Mouse (Mus musculus) testis, postnatal 14 days (tissue): Measurements from ENCODE around the gene Kif13a.
A peak's percentile ranks its signal among the peaks of the same experiment; 100 is the strongest.

Experiments used
- DNase-seq: peaks from one replicate; pipeline ENCODE4 v3.0.0; 2021; ENCODE audit warnings: low spot score

The Kif13a gene

DNA sequence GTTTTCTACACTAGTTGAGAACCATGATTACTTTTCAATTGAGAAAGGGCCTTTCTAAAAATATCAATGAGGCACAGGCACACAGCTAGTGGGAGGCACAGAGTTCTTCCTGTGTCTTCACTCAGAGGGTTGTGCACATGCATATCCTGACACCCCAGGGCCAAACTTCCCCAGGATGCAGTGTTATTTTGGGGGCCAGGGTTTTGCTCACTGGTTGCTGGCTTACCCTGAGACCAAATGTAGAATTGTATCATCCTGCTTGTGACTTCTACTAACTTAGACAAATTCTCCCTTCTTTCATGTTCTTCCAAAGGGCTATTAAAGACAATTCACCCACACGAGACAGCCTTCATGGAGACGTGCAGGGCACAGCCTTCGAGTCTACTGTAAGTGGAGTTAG is 45.7 kb downstream of the Kif13a start:
- no peak for DNase-seq

DNA sequence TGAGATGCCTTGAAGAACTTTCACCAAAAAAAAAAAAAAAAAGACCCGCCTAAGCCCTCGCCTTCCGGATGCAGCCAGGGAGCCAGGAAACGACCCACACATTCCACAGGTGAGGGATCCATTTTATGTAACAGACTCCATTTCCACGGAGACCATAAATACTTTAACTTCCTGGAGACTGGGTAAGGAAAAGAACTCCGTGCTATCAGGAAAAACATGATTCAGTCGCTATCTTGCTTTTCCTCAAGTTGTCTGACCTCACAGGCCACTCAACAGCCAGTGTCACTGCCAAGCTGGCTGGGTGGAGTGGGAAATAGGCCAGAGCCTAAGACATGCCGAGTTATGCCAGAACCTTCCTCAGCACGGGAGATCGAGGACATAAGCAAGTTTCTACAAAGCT is 46.3 kb downstream of the Kif13a start:
- DNase-seq: no peak

DNA sequence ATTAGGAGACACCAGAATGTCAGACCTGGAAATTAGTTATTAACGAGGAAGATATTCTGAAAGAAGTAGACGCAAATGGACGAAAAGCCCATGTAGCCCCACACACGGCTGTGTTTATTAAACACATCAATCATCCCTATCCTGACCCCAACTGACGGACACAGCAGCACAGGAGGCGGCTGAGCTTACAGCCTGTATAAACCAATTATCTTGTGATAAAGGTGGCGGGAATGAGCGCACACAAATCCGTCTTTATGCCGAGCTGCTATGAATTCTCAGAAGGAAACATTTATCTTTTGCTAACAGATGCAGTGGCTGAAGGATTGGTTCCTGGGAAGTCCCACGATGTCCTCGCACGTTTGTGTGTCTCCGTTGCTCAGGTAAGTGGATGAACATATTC is 48.9 kb downstream of the Kif13a start:
- no peak for DNase-seq

DNA sequence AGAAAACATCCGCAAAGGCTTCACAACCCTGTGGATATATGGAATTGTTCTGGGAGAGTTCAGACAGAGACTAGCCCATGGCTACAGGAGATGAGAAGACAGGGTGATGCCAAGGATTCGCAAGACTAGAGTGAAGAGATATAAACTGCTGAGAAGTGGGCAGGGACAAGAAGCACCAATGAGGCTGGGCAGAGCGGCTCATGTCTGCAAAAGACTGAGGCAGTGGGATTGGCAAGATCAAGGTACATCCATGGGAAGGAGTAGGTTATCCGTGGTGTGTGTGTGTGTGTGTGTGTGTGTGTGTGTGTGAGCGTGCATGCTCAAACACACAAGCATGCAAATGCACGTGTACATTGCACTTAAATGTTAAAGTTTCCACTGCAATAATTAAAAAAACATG is 49.4 kb downstream of the Kif13a start:
- no peak for DNase-seq

DNA sequence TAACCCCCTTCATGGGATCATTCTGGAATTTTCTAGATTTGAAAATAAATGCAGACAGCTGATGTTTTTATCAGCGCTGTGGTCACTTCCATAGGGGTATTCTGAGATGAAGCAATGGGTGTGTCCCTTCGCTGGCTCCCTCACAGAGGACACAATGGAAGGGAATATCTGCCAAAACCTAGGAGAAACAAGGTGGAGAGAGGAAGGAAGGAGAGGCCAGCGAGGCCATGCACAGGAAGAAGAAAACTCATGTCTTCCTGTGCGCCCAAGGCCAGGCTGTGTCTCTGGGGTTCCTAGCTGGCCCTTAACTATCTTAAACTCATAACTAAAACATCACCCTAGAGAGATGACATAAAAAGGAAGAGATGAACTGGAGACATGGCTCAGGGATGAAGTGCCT is 52.6 kb downstream of the Kif13a start:
- DNase-seq: no peak

DNA sequence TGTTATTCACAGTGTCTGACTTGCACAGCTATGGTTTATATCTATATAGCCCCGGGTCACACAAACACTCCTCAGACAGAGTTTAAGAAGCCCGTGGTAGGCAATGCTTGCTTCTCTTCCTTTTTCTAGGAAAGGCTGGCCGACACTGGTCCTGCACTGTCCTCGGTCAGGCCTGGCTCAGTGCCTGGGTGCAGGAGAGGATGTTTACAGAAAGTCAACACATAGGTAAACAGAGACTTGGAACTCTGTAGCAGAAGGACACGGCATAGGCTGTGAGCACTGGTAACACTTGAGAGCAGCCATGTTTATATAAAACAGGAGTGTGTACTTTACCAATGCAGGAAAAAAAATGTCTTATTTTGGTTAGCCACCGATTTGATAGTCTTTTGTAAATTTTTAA is 54.3 kb downstream of the Kif13a start:
- DNase-seq: no peak

DNA sequence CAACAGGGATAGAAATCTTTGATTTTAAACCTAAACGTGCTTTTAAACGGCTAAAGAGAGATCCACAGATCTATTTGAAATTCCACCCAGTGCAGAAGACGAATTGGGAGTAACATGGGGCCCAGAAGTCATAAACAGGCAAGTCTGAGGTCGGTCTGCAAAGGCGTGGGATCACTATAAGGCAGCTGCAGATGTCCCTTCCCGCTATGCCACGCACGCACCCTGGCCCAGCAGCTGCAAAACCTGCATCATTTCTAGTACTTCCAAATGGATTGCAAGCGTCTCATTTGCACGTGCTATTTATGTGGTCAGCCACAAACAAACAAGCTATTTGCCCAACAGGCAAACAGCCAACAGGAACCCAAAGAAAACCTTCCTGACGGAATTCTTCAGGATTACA is 56.9 kb downstream of the Kif13a start:
- DNase-seq: no peak

DNA sequence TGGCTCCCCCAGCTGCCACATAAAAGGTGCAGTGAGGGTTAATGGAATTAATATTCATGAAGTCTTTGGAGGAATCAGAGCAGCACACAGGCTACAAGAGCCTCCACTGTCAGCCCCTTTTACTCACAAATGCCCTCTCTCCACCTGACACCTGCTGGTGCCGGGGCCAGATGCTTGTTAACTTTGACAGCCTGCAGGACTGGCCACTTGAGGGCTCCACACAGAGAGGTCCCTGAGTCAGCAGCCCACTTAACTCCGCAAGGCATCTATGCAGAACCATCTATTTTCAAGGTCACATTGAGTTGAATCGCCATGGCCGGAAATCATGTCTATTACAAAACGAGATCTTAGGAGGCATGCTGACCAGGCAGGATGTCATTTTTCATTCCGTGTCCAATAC is 57.5 kb downstream of the Kif13a start:
- no peak for DNase-seq

DNA sequence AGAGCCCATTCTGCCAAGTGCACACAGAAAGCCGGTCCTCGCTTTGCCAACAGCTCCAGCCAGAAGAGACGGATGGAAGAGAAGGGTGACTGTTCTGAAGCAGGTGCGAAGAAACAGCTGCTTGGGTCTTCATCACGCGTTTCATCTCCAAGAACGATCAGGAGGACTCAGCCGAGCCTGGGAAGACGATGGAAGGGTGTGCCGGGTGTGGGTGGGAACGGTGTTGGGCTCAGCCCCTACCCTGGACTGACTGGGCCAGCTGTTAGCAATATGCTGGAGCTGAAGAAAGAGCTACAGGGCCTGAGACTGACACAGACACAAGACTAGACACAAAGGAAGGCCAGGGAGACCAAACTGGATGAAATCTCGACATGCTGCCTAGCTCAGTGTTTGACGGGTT is 60.2 kb downstream of the Kif13a start:
- DNase-seq: no peak

DNA sequence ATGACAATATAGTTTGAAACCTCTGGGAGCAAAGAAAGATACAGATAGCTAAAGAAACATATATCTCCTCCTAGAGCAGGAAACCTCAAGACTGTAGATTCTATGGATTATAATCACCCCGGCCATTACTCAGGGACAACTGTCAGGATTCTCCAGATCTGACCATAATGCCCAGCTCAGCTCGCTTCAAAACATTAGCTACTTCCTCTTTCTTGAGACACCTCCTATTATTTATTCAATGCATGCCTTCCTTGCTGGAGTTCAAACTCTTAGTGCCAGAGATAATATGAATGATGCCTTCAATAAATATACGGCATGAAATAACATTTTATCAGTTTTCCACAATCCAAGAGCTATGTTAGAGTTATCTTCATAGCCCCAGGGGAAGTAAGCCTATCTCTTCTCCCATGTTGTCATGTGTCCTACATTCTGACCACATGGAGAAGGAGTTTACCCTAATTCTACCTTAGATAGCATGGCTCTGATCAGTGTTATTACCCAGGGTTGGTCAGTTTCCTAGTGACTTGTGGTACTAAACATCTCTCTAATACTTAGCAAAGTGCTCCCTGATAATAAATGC is 66.4 kb downstream of the Kif13a start:
- DNase-seq: no peak

DNA sequence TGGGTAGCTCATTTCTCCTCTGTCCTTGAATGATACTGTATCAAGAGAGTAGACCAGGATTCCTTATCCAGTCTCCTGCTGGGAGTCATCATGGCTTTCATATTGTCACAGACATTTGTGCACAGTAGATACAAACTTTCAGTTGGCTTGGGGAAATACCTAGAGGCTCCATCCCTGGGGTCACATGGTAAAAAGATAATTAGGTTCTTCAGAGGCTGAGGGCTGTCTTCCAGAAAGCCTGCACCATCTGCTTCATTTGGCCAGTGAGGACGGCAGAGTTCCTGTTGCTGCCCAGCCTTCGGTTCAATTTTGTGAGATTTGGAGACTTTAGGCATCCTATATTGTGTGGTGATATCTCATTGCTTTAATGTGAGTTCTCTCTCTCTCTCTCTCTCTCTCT is 69.8 kb downstream of the Kif13a start:
- peak; percentile 42 for DNase-seq

DNA sequence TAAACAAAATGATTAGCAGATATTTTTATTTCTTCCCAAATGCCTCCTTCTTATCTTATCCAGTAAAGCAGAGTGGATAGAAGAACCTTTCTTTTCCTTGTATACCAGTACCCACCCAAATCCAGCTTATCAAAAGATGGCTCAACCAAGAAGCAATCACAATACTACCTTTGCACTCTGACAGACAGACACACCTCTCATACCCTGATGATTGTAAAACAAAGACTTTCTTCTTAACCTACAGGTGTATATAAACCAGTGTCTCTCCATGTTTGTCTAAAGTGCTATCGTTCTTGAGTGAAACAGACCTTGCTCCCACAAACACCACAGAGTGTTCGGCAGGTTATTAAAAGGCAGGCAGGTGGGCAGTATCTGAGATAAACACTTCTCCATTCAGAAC is 70.5 kb downstream of the Kif13a start:
- no peak for DNase-seq

DNA sequence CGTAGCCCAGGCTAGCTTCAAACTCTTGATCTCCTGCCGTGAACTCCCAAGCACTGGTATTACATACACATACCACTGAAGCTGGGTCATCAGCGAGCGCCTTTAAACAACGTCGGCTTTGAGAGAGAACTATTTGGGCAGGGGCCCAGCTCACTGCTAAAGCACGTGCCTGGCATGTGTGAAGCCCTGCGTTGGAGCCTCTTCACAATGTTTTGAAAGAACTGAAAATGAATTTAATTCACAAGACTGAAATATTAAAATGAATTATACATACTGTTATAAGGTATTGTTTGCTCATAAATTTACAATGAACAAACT is 70.9 kb downstream of the Kif13a start:
- no peak for DNase-seq

DNA sequence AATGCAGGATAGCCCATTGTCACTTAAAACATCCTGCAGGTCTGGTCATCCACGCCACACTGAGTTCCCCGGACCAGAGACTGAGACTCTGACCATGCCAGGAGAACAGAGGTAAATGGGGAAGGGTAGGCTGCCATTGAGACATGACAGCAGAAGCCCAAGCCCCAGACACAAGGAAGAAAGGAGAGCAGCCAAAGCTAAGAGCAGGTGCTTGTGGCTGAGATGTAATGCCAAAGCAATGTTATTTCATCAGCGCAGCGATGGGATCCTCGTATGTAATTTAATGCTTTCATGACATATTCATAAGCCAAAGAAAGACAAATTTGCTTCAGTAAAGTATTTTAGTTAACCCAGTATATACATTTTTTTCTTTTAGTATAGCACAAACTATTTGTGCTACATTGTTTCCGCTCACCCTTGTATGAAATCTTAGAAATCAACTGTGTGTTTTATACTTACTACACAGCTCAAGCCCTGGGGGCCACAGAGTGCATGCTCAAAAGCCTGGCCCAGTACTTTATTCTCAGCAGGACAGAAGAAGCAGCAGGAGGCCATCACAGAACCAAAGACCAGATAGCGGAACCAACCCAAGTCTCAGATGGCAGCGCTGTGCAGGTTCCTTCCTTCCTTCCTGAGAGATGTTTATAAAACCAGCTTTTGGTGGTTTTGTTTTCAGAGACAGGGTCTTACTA is 71.4 kb downstream of the Kif13a start:
- no peak for DNase-seq

DNA sequence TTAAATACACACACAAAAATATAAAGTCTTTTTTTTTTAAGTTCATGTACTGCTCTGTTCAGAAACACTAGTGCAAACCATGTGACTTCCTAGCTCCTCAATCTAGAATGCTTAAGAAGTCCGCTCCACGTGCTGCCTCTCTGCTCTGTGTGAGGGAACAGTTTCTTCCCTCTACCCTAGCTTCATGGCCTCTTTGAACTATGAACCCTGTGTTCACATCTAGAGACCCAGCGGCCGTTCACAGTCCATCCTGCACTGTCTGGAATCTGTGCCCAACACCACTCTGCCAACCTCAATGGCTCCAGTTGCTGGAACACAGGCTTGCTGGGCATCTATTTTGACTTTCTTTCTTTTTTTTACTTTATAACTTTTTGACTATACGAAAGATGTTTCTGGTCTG is 75.2 kb downstream of the Kif13a start:
- DNase-seq: no peak

DNA sequence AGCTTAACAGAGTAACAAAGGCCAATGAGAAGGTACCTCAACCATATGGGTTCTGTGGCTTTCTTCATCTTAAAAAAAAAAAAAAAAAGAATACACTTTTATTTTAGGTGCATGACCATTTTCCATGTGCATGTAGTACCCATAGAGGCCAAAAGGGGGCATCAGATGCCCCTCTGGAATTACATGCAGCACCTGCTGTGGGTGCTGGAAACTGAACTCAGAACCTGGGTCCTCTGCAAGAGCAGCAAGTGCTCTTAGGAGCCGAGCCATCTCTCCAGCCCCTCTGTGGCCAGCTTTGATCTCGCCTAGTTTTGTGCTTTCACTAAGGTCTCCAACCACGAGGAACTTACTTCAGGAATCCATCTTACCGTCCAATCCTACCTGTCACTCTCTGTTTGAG is 77.2 kb downstream of the Kif13a start:
- DNase-seq: no peak

DNA sequence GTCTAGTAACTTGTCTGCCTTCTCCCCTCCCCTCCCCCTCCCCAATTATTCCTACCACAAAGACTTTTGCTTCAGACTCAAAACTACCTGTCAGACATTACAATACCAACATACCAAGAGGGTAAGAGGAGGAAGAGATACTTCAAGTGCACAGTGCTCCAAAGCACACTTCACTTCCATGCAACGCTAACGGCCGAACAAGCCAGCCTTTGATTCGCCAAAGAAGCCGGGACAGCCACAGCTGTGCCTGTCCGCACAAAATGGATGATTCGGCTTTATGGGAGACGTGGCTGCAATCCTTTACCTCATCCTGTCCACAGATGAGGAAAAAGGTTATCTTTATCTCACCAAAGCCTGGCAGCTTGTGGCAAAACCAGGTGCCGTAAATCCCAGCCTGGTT is 84.2 kb downstream of the Kif13a start:
- DNase-seq: no peak

DNA sequence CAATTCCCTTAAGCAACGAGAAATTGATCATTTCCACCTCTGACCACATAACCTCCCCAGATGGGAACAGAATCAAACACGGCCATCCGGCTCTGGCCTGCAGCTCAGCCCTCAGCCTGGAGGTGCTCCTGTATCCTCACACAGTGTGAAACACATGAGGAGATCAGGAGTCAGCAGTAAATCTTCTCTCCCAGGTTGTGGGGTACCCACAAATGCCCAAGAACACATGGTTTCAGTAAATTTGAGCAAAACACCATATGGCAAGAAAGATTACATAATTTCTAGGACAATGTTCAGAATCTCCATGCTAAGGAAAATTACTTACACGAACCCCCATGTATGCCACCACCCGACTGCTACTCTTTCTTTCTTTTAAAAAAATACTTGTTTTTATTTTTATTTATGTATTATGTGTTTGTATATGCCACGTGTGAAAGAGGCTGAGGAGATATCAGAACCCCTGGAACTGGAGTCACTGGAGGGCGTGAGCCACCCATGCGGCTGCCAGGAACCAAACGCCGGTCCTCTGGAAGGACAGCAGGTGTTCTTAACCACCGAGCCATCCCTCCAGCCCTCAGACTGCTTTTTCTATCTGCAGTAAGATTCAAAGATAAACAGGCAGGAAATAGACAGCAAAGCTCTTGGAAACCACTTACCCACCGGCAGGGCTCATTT is 85.0 kb downstream of the Kif13a start:
- DNase-seq: no peak

DNA sequence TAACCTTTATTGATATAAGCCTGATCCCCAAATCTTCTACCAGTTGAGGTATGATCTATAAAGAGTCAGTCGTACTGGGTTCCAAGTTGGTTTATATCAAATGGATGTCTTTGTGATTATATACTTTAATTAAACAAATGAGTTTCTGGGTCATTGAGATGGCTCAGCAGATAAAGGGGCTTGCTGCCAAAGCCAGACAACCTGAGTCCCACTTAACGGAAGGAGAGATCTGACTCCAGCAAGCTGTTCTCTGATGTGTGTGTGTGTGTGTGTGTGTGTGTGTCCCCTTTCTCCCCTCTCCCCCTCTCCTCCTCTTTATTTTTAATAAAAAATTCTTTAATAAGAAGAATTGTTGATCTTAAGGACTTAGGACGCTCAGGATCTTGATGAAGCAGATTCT is 86.0 kb downstream of the Kif13a start:
- DNase-seq: no peak

DNA sequence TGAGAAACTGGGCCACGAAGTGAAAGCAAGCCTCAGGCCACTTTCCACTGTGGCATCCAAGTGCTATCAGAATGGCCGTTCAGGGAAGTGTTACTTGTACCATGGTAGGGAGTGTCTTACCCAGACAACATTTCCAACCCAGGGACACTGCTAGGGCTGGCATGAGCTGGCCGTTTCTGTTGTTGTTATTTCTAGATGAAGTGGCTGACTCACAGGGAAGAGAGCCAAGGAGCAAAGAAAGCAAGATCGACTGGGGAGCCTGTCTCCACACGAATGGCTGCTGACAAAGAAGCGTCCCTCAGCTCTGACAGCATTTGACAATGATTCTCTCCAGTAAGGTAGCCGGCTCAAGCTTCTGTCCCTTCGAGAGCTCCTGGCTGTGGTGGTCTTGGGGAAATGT is 87.5 kb downstream of the Kif13a start:
- no peak for DNase-seq

DNA sequence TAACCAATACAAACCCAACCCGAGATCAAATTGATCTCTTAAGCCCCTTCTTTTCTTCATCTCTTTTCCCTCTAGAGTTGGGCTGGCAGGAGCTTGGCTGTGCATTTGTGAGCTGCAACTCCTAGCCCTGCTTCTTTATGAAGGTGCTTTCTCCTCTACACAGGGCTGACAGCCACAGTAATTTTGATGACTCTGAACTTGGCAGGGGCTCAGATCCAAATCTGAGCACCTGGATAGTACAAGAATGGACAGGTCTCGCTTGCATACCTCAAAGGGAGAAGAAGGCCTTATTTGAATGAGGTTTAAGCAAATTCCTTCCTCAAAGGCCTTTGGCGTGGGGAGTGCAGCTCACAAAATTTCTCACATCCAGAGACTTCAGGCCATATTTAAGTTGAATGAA is 88.0 kb downstream of the Kif13a start:
- DNase-seq: no peak

DNA sequence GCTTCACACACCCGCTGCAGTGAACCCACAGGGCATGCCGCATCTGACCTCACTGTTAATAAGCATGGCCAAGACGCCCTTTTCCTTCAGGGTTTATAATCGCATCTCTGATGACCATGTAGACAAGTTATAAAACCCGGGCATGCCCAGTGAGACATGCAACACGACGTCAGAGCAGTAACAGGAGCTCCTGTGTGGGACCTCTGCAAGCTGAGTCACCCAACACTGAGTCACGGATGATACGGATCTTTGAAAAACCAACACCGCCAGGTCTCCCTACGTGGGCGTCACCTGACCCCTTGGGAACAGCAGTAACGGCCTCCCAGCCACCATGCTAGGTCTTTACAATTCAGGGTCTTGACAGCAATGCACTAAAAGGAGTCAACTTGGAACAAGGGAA is 89.0 kb downstream of the Kif13a start:
- no peak for DNase-seq

DNA sequence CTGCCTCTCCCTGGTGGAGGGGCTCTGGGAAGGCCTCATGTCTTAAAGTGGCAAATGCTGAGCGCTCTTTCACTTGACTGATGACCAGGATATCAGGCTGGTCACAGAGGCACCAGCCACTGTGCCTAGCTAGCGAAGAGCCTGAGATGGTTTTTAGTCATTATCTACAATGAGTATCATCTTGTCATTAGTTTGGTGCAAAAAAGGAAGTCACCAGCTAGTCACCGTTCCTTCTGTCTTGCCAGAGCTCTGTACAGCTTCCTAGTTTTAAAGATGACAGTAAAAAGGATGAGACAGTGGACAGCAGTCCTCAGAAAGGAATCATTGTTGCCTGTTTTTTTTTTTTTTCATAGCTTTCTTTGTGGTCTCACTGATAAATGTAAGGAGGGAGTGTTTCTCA is 90.4 kb downstream of the Kif13a start:
- no peak for DNase-seq

DNA sequence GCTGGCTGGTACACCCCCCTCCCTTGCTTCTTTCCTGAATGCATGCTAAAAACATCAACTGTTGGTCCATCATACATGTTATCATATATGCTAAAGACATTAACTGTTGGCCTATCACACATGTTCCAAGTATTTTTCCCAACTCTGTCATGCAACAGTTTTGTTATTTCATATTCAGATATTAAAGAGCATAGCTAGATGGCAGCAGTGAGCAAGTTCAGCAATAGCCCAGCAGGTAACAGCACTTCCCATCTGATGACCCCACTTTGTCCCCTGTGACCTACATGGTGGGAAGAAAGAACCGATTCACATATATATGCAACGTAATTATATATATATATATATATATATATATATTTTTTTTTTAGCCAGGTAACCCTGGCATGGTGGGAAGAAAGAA is 91.1 kb downstream of the Kif13a start:
- DNase-seq: no peak
